Mouse (Mus musculus) midbrain, embryonic 16.5 days (tissue): ENCODE measurements around the gene Syt17. TPM values are rescaled to one million over a fixed set of nuclear protein-coding genes. Genes with fewer than 3 reads are reported as not detected.

Experiments
- ATAC-seq: fragments of 200-750 bp; cut with Nextera tagmentation; 2 replicates; pipeline ENCODE4 v1.8.0; 2017; ENCODE audit warnings: moderate TSS enrichment
- H3K27ac ChIP-seq: fragments of 300-500 bp; sonication (generic); 2 replicates; pipeline ENCODE4 v1.5.1; 2014; ENCODE audit warnings: mild to moderate bottlenecking, low read length, mixed read lengths
- H3K27me3 ChIP-seq: fragments of 300-500 bp; sonication (generic); 2 replicates; pipeline ENCODE4 v1.6.1; 2014; ENCODE audit warnings: low read depth, low read length, mixed read lengths; ENCODE audit not compliant: control insufficient read depth, insufficient read depth
- H3K36me3 ChIP-seq: fragments of 300-500 bp; sonication (generic); 2 replicates; pipeline ENCODE4 v1.6.1; 2014; ENCODE audit warnings: mild to moderate bottlenecking, low read length, moderate library complexity, mixed read lengths; ENCODE audit not compliant: control insufficient read depth, insufficient read depth
- H3K4me1 ChIP-seq: fragments of 300-500 bp; sonication (generic); 2 replicates; pipeline ENCODE4 v1.6.1; 2014; ENCODE audit warnings: mild to moderate bottlenecking, low read length, mixed read lengths; ENCODE audit not compliant: control insufficient read depth, insufficient read depth
- H3K4me2 ChIP-seq: fragments of 300-500 bp; sonication (generic); 2 replicates; pipeline ENCODE4 v1.6.1; 2014; ENCODE audit warnings: mild to moderate bottlenecking, low read length, mixed read lengths
- H3K4me3 ChIP-seq: fragments of 300-500 bp; sonication (generic); 2 replicates; pipeline ENCODE4 v1.5.1; 2014; ENCODE audit warnings: low read depth, mild to moderate bottlenecking, low read length, moderate library complexity, mixed read lengths
- H3K9ac ChIP-seq: fragments of 300-500 bp; sonication (generic); 2 replicates; pipeline ENCODE4 v1.6.1; 2014; ENCODE audit warnings: low read depth, low read length, mixed read lengths
- H3K9me3 ChIP-seq: fragments of 300-500 bp; sonication (generic); replicated peaks from 2 replicates; pipeline ENCODE4 v1.6.1; 2014; ENCODE audit warnings: mild to moderate bottlenecking, low read length, mixed read lengths; ENCODE audit not compliant: control insufficient read depth, poor library complexity, severe bottlenecking
- WGBS: fragments of 180-500 bp; shearing (Covaris S2); extraction: QIAGEN DNeasy Blood & Tissue Kit; methylation state at CpG from one replicate; pipeline ENCODE4 v1.1.7; 2014; 5-methylcytosine and 5-hydroxymethylcytosine counted together
- polyA plus RNA-seq: library from polyadenylated mRNA; unstranded; fragments of >200 nt; fragmentation: Nextera tagmentation; extraction: Ambion mirVana; gene quantifications from 2 replicates; pipeline ENCODE4 v1.2.1, GENCODE M21; 2015

Gene Syt17
- polyA plus RNA-seq, 1 experiment from 2014 or later: 25.9 TPM

GRCm38 (mm10) chr7:118486917-118487316, 38.9 kb upstream of the Syt17 start:
- Histone ChIP-seq H3K27ac (no peak overlapping the region), H3K27me3 (peaks cover 29% of the 10 kb centered on the region), H3K4me1 (peaks cover 8% of the 10 kb centered on the region), H3K4me2 (no peak overlapping the region), H3K36me3 (no peaks in the 10 kb centered on the region), H3K9me3 (no peaks in the 10 kb centered on the region; the same call in 1 of the 2 replicates), H3K4me3 (no peak overlapping the region), H3K9ac (no peak overlapping the region)
- WGBS: 61% methylated on average over 5 of the region's 5 CpGs
- ATAC-seq: no peak

- ATAC-seq: no peak
- WGBS: 96% methylated on average over 1 of the region's 1 CpGs
- no peak overlapping the region for H3K27ac ChIP-seq
Measured at GRCm38 (mm10) chr7:118483996-118484395, 36.0 kb upstream of the Syt17 start.

GRCm38 (mm10) chr7:118482001-118482400, 34.0 kb upstream of the Syt17 start:
- no peaks in the 10 kb centered on the region for H3K4me1 ChIP-seq
- no peak for ATAC-seq
- H3K27ac ChIP-seq: no peak overlapping the region
- H3K4me3 ChIP-seq: no peak overlapping the region
- H3K9ac ChIP-seq: no peak overlapping the region
- H3K4me2 ChIP-seq: no peak overlapping the region
- no peaks in the 10 kb centered on the region for H3K36me3 ChIP-seq
- H3K9me3 ChIP-seq: no peaks in the 10 kb centered on the region
- no peaks in the 10 kb centered on the region for H3K27me3 ChIP-seq
- WGBS: 87% methylated on average over 2 of the region's 2 CpGs

More at GRCm38 (mm10) chr7:118483996-118484395, 36.0 kb upstream of the Syt17 start:
- Histone ChIP-seq H3K9me3 (no peaks in the 10 kb centered on the region), H3K4me2 (no peak overlapping the region), H3K36me3 (no peaks in the 10 kb centered on the region), H3K9ac (no peak overlapping the region), H3K4me3 (no peak overlapping the region), H3K27me3 (peaks cover 3% of the 10 kb centered on the region; the same call in 1 of the 2 replicates), H3K4me1 (no peaks in the 10 kb centered on the region)

GRCm38 (mm10) chr7:118481047-118481810, 33.2 kb upstream of the Syt17 start:
- no peak overlapping the region for H3K9ac ChIP-seq
- no peak overlapping the region for H3K4me3 ChIP-seq
- H3K4me1 ChIP-seq: no peaks in the 10 kb centered on the region
- no peaks in the 10 kb centered on the region for H3K9me3 ChIP-seq
- H3K4me2 ChIP-seq: no peak overlapping the region
- ATAC-seq: no peak
- 88% methylated on average over 10 of the region's 10 CpGs for WGBS
- H3K36me3 ChIP-seq: no peaks in the 10 kb centered on the region
- no peak overlapping the region for H3K27ac ChIP-seq
- H3K27me3 ChIP-seq: no peaks in the 10 kb centered on the region

GRCm38 (mm10) chr7:118480160-118480709, 32.2 kb upstream of the Syt17 start:
- no peak overlapping the region for H3K4me2 ChIP-seq
- no peak for ATAC-seq
- WGBS: 88% methylated on average over 9 of the region's 9 CpGs

GRCm38 (mm10) chr7:118478835-118479312, 30.9 kb upstream of the Syt17 start:
- no peaks in the 10 kb centered on the region for H3K27me3 ChIP-seq
- H3K4me3 ChIP-seq: no peak overlapping the region
- no peak overlapping the region for H3K9ac ChIP-seq
- H3K4me2 ChIP-seq: no peak overlapping the region
- no peak overlapping the region for H3K27ac ChIP-seq
- no peak for ATAC-seq
- 63% methylated on average over 3 of the region's 3 CpGs for WGBS
- no peaks in the 10 kb centered on the region for H3K4me1 ChIP-seq
- H3K36me3 ChIP-seq: no peaks in the 10 kb centered on the region
- no peaks in the 10 kb centered on the region for H3K9me3 ChIP-seq

More at GRCm38 (mm10) chr7:118480160-118480709, 32.2 kb upstream of the Syt17 start:
- H3K9ac ChIP-seq: no peak overlapping the region
- H3K27ac ChIP-seq: no peak overlapping the region
- no peaks in the 10 kb centered on the region for H3K36me3 ChIP-seq
- H3K4me3 ChIP-seq: no peak overlapping the region
- H3K9me3 ChIP-seq: no peaks in the 10 kb centered on the region
- H3K4me1 ChIP-seq: no peaks in the 10 kb centered on the region
- H3K27me3 ChIP-seq: no peaks in the 10 kb centered on the region

- no peaks in the 10 kb centered on the region for H3K4me1 ChIP-seq
- no peak overlapping the region for H3K4me3 ChIP-seq
- no peaks in the 10 kb centered on the region for H3K36me3 ChIP-seq
- no peak overlapping the region for H3K27ac ChIP-seq
- no peaks in the 10 kb centered on the region for H3K9me3 ChIP-seq
- no peak overlapping the region for H3K9ac ChIP-seq
- WGBS: 55% methylated on average over 5 of the region's 5 CpGs
- H3K27me3 ChIP-seq: no peaks in the 10 kb centered on the region
- ATAC-seq: no peak
- no peak overlapping the region for H3K4me2 ChIP-seq
Measured at GRCm38 (mm10) chr7:118476428-118476827, 28.4 kb upstream of the Syt17 start.

- H3K4me3 ChIP-seq: no peak overlapping the region
- no peaks in the 10 kb centered on the region for H3K36me3 ChIP-seq
- H3K27ac ChIP-seq: no peak overlapping the region
- H3K4me2 ChIP-seq: no peak overlapping the region
- H3K27me3 ChIP-seq: no peaks in the 10 kb centered on the region
- ATAC-seq: no peak
- no peaks in the 10 kb centered on the region for H3K4me1 ChIP-seq
- no peak overlapping the region for H3K9ac ChIP-seq
- no peaks in the 10 kb centered on the region for H3K9me3 ChIP-seq
- 93% methylated on average over 7 of the region's 7 CpGs for WGBS
Measured at GRCm38 (mm10) chr7:118475008-118475705, 27.1 kb upstream of the Syt17 start.

GRCm38 (mm10) chr7:118472886-118473285, 24.9 kb upstream of the Syt17 start:
- Histone ChIP-seq H3K9me3 (no peaks in the 10 kb centered on the region), H3K27me3 (no peaks in the 10 kb centered on the region), H3K4me3 (no peak overlapping the region), H3K4me2 (no peak overlapping the region), H3K36me3 (no peaks in the 10 kb centered on the region), H3K4me1 (no peaks in the 10 kb centered on the region), H3K9ac (no peak overlapping the region), H3K27ac (no peak overlapping the region)
- WGBS: 79% methylated on average over 1 of the region's 1 CpGs
- ATAC-seq: no peak
